Mouse (Mus musculus) olfactory bulb, adult 2 months (tissue): ENCODE measurements around the gene Ldb3.

ENCODE experiments used
- CTCF ChIP-seq: fragments of 200-500 bp; IDR thresholded peaks from 2 replicates; pipeline ENCODE4 v1.5.1; 2012; ENCODE audit warnings: low read depth, mild to moderate bottlenecking, low read length, moderate library complexity; ENCODE audit not compliant: insufficient read depth
- POLR2A ChIP-seq: fragments of 200-500 bp; IDR thresholded peaks from 2 replicates; pipeline ENCODE4 v1.6.1; 2012; ENCODE audit warnings: mild to moderate bottlenecking, low read depth, low read length, moderate library complexity; ENCODE audit not compliant: insufficient read depth

- TF ChIP-seq CTCF, result no peak
- peak; percentile 86; the same call in 1 of the 2 replicates for TF ChIP-seq POLR2A
Measured at GRCm38 (mm10) chr14:34502475-34503324, 85.8 kb downstream of the Ldb3 start.
